Mouse (Mus musculus) ES-E14 (cell line): Measurements from ENCODE around the gene Rara.

Experiments used
- HCFC1 ChIP-seq: IDR thresholded peaks from 2 replicates; pipeline ENCODE4 v1.6.1; 2012; ENCODE audit warnings: low read length, inconsistent platforms, borderline replicate concordance; ENCODE audit not compliant: insufficient read depth
- MAFK ChIP-seq: IDR thresholded peaks from 2 replicates; pipeline ENCODE4 v1.6.1; 2014; ENCODE audit warnings: mild to moderate bottlenecking, low read depth, low read length, inconsistent platforms; ENCODE audit not compliant: insufficient read depth
- ZNF384 ChIP-seq: IDR thresholded peaks from 2 replicates; pipeline ENCODE4 v1.6.1; 2012; ENCODE audit warnings: low read depth, low read length, inconsistent platforms

DNA sequence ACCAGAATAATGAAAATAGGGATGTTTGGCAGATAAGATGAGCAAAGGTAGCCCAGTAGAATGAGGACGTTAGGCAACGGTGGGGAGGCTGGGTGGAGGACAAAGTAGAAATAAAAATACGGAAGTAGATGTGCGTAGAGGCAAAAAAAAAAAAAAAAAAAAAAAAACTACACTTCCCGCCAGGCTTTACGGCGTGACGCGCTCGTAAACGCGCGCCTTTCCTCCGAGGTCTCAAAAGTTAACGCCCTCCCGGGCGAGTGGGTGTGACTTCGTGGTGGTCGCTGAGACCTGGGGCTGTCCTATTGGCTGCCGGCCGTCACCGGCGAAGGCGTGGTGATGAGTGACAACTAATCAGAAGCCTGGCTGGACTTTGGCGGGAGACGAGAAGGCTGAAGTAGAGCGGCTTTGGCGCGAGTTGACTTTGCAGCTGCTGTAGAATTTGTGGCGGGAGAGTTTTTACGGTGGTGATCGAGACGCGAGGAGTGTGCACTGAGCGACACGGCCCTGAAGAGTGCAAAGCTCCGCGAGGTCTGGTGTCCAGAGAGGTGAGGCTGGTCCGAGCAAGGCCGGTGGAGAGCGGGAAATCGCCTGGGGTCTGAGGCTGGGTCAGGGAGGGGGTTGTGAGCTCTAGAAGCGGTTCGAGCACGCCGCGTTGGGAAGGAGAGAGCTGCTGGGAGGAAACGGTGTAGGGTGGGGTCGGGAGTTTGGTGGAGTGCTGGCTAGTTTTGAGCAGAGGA lies 20.0 kb upstream of the Rara start, which contains the start of gene Cdc6:
- TF ChIP-seq ZNF384, result peak; percentile 99
- peak; percentile 97 for TF ChIP-seq HCFC1
- peak; percentile 33; the same call in 1 of the 2 replicates for TF ChIP-seq MAFK
